Mouse (Mus musculus) embryonic facial prominence, embryonic 14.5 days (tissue): ENCODE measurements at regions not wholly inside any gene's neighbourhood (a gene's known extent, or its start where the extent isn't known, plus 50 kb on each side); places are given as distances from the start of the nearest gene placed in this dataset.

Source experiments
- ATAC-seq: fragments of 200-750 bp; cut with Nextera tagmentation; 2 replicates; pipeline ENCODE4 v1.8.0; 2017; ENCODE audit warnings: low read depth, moderate number of reproducible peaks, moderate TSS enrichment
- DNase-seq: peaks from one replicate; pipeline ENCODE4 v3.0.0-alpha.2; 2015; ENCODE audit warnings: low spot score
- H3K27ac ChIP-seq: fragments of 300-500 bp; sonication (generic); replicated peaks from 2 replicates; pipeline ENCODE4 v1.5.1; 2014; ENCODE audit warnings: low read depth, mild to moderate bottlenecking, low read length, moderate library complexity
- H3K27me3 ChIP-seq: fragments of 300-500 bp; sonication (generic); replicated peaks from 2 replicates; pipeline ENCODE4 v1.6.1; 2014; ENCODE audit warnings: low read length; ENCODE audit not compliant: control insufficient read depth, insufficient read depth
- H3K36me3 ChIP-seq: fragments of 300-500 bp; sonication (generic); 2 replicates; pipeline ENCODE4 v1.6.1; 2014; ENCODE audit warnings: low read length, mixed read lengths; ENCODE audit not compliant: control insufficient read depth, insufficient read depth
- H3K4me1 ChIP-seq: fragments of 300-500 bp; sonication (generic); 2 replicates; pipeline ENCODE4 v1.6.1; 2014; ENCODE audit warnings: antibody characterized with exemption, low read length; ENCODE audit not compliant: control insufficient read depth, insufficient read depth
- H3K4me2 ChIP-seq: fragments of 300-500 bp; sonication (generic); 2 replicates; pipeline ENCODE4 v1.6.1; 2014; ENCODE audit warnings: low read depth, mild to moderate bottlenecking, low read length, moderate library complexity, mixed read lengths
- H3K4me3 ChIP-seq: fragments of 300-500 bp; sonication (generic); 2 replicates; pipeline ENCODE4 v1.5.1; 2014; ENCODE audit warnings: low read depth, mild to moderate bottlenecking, low read length
- H3K9ac ChIP-seq: fragments of 300-500 bp; sonication (generic); 2 replicates; pipeline ENCODE4 v1.6.1; 2014; ENCODE audit warnings: low read depth, mild to moderate bottlenecking, low read length, moderate library complexity, mixed read lengths
- H3K9me3 ChIP-seq: fragments of 300-500 bp; sonication (generic); 2 replicates; pipeline ENCODE4 v1.6.1; 2016; ENCODE audit warnings: low read length; ENCODE audit not compliant: control insufficient read depth
- WGBS: fragments of 180-500 bp; shearing (Covaris S2); extraction: QIAGEN DNeasy Blood & Tissue Kit; methylation state at CpG from one replicate; pipeline ENCODE4 v1.1.7; 2014; 5-methylcytosine and 5-hydroxymethylcytosine counted together

- WGBS: 69% methylated on average over 1 of the region's 1 CpGs
- ATAC-seq (no peak), DNase-seq (no peak)
- Histone ChIP-seq H3K9me3 (no peaks in the 10 kb centered on the region), H3K4me3 (no peak overlapping the region), H3K4me2 (no peak overlapping the region), H3K36me3 (no peaks in the 10 kb centered on the region), H3K27me3 (no peaks in the 10 kb centered on the region), H3K9ac (no peak overlapping the region), H3K4me1 (no peaks in the 10 kb centered on the region), H3K27ac (no peak overlapping the region)
Observed at GRCm38 (mm10) chr14:94691176-94691575, 800.7 kb upstream of the Pcdh9 start.

DNA sequence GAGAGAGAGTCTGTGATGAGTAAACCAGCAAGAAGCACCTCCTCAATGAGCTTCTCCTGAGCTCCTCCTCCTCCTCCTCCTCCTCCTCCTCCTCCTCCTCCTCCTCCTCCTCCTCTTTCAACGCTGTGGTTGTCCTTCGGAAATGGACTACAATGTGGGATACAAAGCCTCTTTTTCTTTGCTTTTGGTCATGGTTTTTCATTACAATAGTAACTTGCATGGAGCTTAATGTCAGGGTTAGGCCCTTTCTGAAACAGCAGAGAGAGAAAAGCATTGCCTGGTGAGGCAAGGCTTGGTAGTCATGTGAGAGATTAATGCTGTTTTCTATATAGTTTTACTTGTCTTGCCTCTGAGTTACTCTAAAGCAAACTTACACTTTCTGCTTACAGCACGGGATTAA is 787.2 kb upstream of the Pcdh9 start:
- Histone ChIP-seq H3K9me3 (no peaks in the 10 kb centered on the region), H3K4me1 (no peaks in the 10 kb centered on the region), H3K4me3 (no peak overlapping the region), H3K27me3 (no peaks in the 10 kb centered on the region), H3K9ac (no peak overlapping the region), H3K36me3 (no peaks in the 10 kb centered on the region), H3K27ac (no peak overlapping the region), H3K4me2 (no peak overlapping the region)
- DNase-seq (no peak), ATAC-seq (no peak)
- 91% methylated on average over 1 of the region's 3 CpGs for WGBS

DNA sequence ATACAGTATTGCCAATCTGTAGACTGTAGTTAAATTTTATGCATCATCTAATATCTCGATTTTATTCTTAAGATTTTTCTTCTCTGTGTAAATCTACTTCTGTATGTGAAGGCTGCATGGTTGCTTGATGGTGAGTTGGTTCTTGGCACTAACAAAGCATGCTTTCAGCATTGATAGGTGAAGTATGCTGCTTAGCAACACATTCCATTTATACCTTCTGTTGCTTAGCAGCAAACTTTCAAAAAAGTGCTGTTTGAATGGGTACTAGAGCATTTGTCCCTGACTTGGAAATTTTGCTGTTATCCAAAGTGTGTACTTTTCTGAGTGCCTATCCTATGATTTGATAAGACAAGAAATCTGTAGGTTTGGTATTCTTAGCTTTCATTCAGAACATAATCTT is 763.1 kb upstream of the Pcdh9 start:
- no peak overlapping the region for H3K4me2 ChIP-seq
- 67% methylated on average over 1 of the region's 1 CpGs for WGBS
- no peak overlapping the region for H3K27ac ChIP-seq

GRCm38 (mm10) chr14:94615006-94615405 is 724.5 kb upstream of the Pcdh9 start:
- no peaks in the 10 kb centered on the region for H3K4me1 ChIP-seq
- H3K27me3 ChIP-seq: no peaks in the 10 kb centered on the region
- no peak overlapping the region for H3K4me3 ChIP-seq
- 43% methylated on average over 5 of the region's 5 CpGs for WGBS
- H3K9me3 ChIP-seq: no peaks in the 10 kb centered on the region
- H3K9ac ChIP-seq: no peak overlapping the region
- no peak overlapping the region for H3K4me2 ChIP-seq
- H3K36me3 ChIP-seq: no peaks in the 10 kb centered on the region
- ATAC-seq (no peak), DNase-seq (peak; percentile 29)
- H3K27ac ChIP-seq: no peak overlapping the region

More for the DNA sequence above, 763.1 kb upstream of the Pcdh9 start:
- Histone ChIP-seq H3K4me3 (no peak overlapping the region), H3K27me3 (no peaks in the 10 kb centered on the region), H3K9me3 (no peaks in the 10 kb centered on the region), H3K36me3 (no peaks in the 10 kb centered on the region), H3K9ac (no peak overlapping the region), H3K4me1 (no peaks in the 10 kb centered on the region)
- DNase-seq (no peak), ATAC-seq (no peak)
